Comparison of ENCODE assay signal across 8 mouse cellular contexts in genomic region chr1:167340111-167340787, GRCm38 (mm10). TPM values are rescaled to one million over a fixed set of nuclear protein-coding genes. Genes with fewer than 3 reads are reported as not detected.
DNase-seq lines count a peak whose midpoint lies in the region; ATAC-seq and TF ChIP-seq lines count a peak whose summit lies in the region.

No protein-coding gene starts in this region.

- no peaks in the 10 kb centered on the region for H3K9me3 ChIP-seq in kidney, embryonic 14.5 days (ENCODE audit: control insufficient read depth, low read length)
- H3K9me3 ChIP-seq in MEL (replicated peaks; ENCODE audit: insufficient read depth, low read length), result no peaks in the 10 kb centered on the region
- no peaks in the 10 kb centered on the region for H3K9me3 ChIP-seq in forebrain, embryonic 15.5 days
- H3K9me3 ChIP-seq in liver, embryonic 13.5 days (replicated peaks), result no peaks in the 10 kb centered on the region
- no peaks in the 10 kb centered on the region for H3K9me3 ChIP-seq in stomach, embryonic 14.5 days (ENCODE audit: control insufficient read depth, low read depth, low read length)

- WGBS in kidney, embryonic 14.5 days, result 1% methylated on average over 47 of the region's 47 CpGs
- WGBS in forebrain, embryonic 15.5 days, result 2% methylated on average over 47 of the region's 47 CpGs
- WGBS in liver, embryonic 13.5 days (ENCODE audit: insufficient replicate concordance), result 2% methylated on average over 47 of the region's 47 CpGs
- WGBS in stomach, embryonic 14.5 days, result 3% methylated on average over 47 of the region's 47 CpGs

- TF ChIP-seq CTCF in MEL (IDR thresholded peaks at IDR 0.05 in 2 of 3, conservative IDR thresholded peaks at IDR 0.05 in 1 of 3; ENCODE audit: control insufficient read depth in 1 of 3, insufficient read depth in 1 of 3, low read depth in 2 of 3, low read length in 3 of 3, poor library complexity in 1 of 3, severe bottlenecking in 1 of 3), result no peak

- H3K4me1 ChIP-seq in kidney, embryonic 14.5 days (ENCODE audit: control insufficient read depth, insufficient read depth, low read length), result no peaks in the 10 kb centered on the region
- H3K4me1 ChIP-seq in MEL (ENCODE audit: control insufficient read depth in 1 of 2, insufficient read depth in 2 of 2, low read length in 2 of 2), result peaks cover 3 to 16% of the 10 kb centered on the region in 2 experiments
- peaks cover 12% of the 10 kb centered on the region; the same call in 1 of the 2 replicates for H3K4me1 ChIP-seq in forebrain, embryonic 15.5 days
- H3K4me1 ChIP-seq in liver, embryonic 13.5 days (replicated peaks), result peaks cover 30% of the 10 kb centered on the region
- no peaks in the 10 kb centered on the region for H3K4me1 ChIP-seq in stomach, embryonic 14.5 days (ENCODE audit: control insufficient read depth, insufficient read depth, low read length)

- peak; percentile 73 for ATAC-seq in kidney, embryonic 14.5 days (ENCODE audit: low FRiP score, low TSS enrichment)
- ATAC-seq in forebrain, embryonic 15.5 days (replicated peaks), result peak; percentile 57; the same call in 1 of the 2 replicates
- peak; percentile 79 for ATAC-seq in liver, embryonic 13.5 days (ENCODE audit: low read depth)
- 0 out of 2 replicates have a peak, but pooled peaks have one; percentile 19 for ATAC-seq in stomach, embryonic 14.5 days (ENCODE audit: insufficient number of reproducible peaks, insufficient read depth, low FRiP score, low read depth)
- no peak for ATAC-seq in granulocyte monocyte progenitor cell, adult 5-6 weeks (replicated peaks; ENCODE audit: poor library complexity, severe bottlenecking)

- TF ChIP-seq POLR2A in MEL (IDR thresholded peaks at IDR 0.05; ENCODE audit: control insufficient read depth in 1 of 2, insufficient read depth in 1 of 2, low read depth in 1 of 2, low read length in 2 of 2, poor library complexity in 1 of 2), result peak in 1 of 2 experiments; percentile 54; a peak in 1 of 4 replicates

- H3K4me3 ChIP-seq in kidney, embryonic 14.5 days (ENCODE audit: low read length), result peak overlapping the region; percentile 47
- H3K4me3 ChIP-seq in MEL (ENCODE audit: control insufficient read depth in 1 of 2, insufficient read depth in 1 of 2, low read depth in 2 of 2, low read length in 2 of 2), result peak overlapping the region; percentile 64 to 89
- peak overlapping the region; percentile 46 for H3K4me3 ChIP-seq in forebrain, embryonic 15.5 days
- peak overlapping the region; percentile 66 for H3K4me3 ChIP-seq in liver, embryonic 13.5 days (replicated peaks)
- peak overlapping the region; percentile 43 for H3K4me3 ChIP-seq in stomach, embryonic 14.5 days (ENCODE audit: low read depth, low read length)

- 0 out of 2 replicates have a peak, but pooled peaks cover 4% of the 10 kb centered on the region for H3K27me3 ChIP-seq in kidney, embryonic 14.5 days (ENCODE audit: control insufficient read depth, insufficient read depth, low read length)
- no peaks in the 10 kb centered on the region for H3K27me3 ChIP-seq in MEL (ENCODE audit: control insufficient read depth in 1 of 2, insufficient read depth in 2 of 2, low read length in 2 of 2)
- peaks cover 7% of the 10 kb centered on the region; the same call in 1 of the 2 replicates for H3K27me3 ChIP-seq in forebrain, embryonic 15.5 days
- no peaks in the 10 kb centered on the region for H3K27me3 ChIP-seq in liver, embryonic 13.5 days
- H3K27me3 ChIP-seq in stomach, embryonic 14.5 days (ENCODE audit: control insufficient read depth, insufficient read depth, low read length), result no peaks in the 10 kb centered on the region

- no peak overlapping the region for H3K27ac ChIP-seq in kidney, embryonic 14.5 days (ENCODE audit: low read depth, low read length)
- H3K27ac ChIP-seq in MEL (ENCODE audit: control insufficient read depth, low read depth, low read length), result peak overlapping the region; percentile 88
- no peak overlapping the region; the same call in 1 of the 2 replicates for H3K27ac ChIP-seq in forebrain, embryonic 15.5 days (replicated peaks)
- H3K27ac ChIP-seq in liver, embryonic 13.5 days, result peak overlapping the region; percentile 34
- H3K27ac ChIP-seq in stomach, embryonic 14.5 days (ENCODE audit: low read length), result no peak overlapping the region

- no peaks in the 10 kb centered on the region for H3K36me3 ChIP-seq in kidney, embryonic 14.5 days (ENCODE audit: control insufficient read depth, insufficient read depth, low read length)
- peaks cover 0 to 7% of the 10 kb centered on the region in 2 experiments; a peak in 2 of 4 replicates for H3K36me3 ChIP-seq in MEL (ENCODE audit: control insufficient read depth in 1 of 2, insufficient read depth in 2 of 2, low read length in 2 of 2)
- H3K36me3 ChIP-seq in forebrain, embryonic 15.5 days, result no peaks in the 10 kb centered on the region
- H3K36me3 ChIP-seq in liver, embryonic 13.5 days, result no peaks in the 10 kb centered on the region
- H3K36me3 ChIP-seq in stomach, embryonic 14.5 days (ENCODE audit: control insufficient read depth, insufficient read depth, low read length), result no peaks in the 10 kb centered on the region

- no peak for TF ChIP-seq RAD21 in MEL (IDR thresholded peaks at IDR 0.05; ENCODE audit: low read depth, low read length)

- no peak for TF ChIP-seq EP300 in MEL (IDR thresholded peaks at IDR 0.05; ENCODE audit: low read depth in 1 of 2, low read length in 2 of 2)

- peak overlapping the region; percentile 81 for H3K4me2 ChIP-seq in kidney, embryonic 14.5 days (replicated peaks; ENCODE audit: low read depth, low read length)
- H3K4me2 ChIP-seq in forebrain, embryonic 15.5 days (replicated peaks), result peak overlapping the region; percentile 81
- H3K4me2 ChIP-seq in liver, embryonic 13.5 days, result peak overlapping the region; percentile 94
- H3K4me2 ChIP-seq in stomach, embryonic 14.5 days (replicated peaks; ENCODE audit: low read depth, low read length), result peak overlapping the region; percentile 79

- peak overlapping the region; percentile 59 for H3K9ac ChIP-seq in kidney, embryonic 14.5 days (ENCODE audit: low read depth, low read length)
- H3K9ac ChIP-seq in MEL (ENCODE audit: control insufficient read depth, low read depth, low read length, poor library complexity, severe bottlenecking), result peak overlapping the region; percentile 89
- peak overlapping the region; percentile 51 for H3K9ac ChIP-seq in forebrain, embryonic 15.5 days (replicated peaks)
- H3K9ac ChIP-seq in liver, embryonic 13.5 days, result peak overlapping the region; percentile 78
- H3K9ac ChIP-seq in stomach, embryonic 14.5 days (replicated peaks; ENCODE audit: low read depth, low read length), result peak overlapping the region; percentile 40; the same call in 1 of the 2 replicates

- DNase-seq in kidney, postnatal 10 days, result no peak
- peak; percentile 76 for DNase-seq in MEL (ENCODE audit: low read depth, low spot score)
- no peak for DNase-seq in liver, embryonic 13.5 days
- no peak for DNase-seq in c-Kit-positive CD71-positive TER-119-positive erythroid progenitor cells, embryonic 14.5 days (ENCODE audit: low spot score)

- H3K79me2 ChIP-seq in MEL (ENCODE audit: control insufficient read depth, insufficient read depth, low read length, poor library complexity), result no peaks in the 10 kb centered on the region; the same call in 1 of the 2 replicates

RNA-seq across cellular contexts. Expression of gene Aldh9a1, which starts 9.5 kb away (rescaled TPM):
- polyA plus RNA-seq in kidney, embryonic 14.5 days (2014; fragmentation: Nextera tagmentation; extraction: Ambion mirVana), result 27.8 and 46.6 TPM in 2 replicates
- 14.3 and 16.2 TPM in 2 replicates for total RNA-seq in MEL (2012; rRNA removed)
- polyA plus RNA-seq in MEL (2012; ENCODE audit: insufficient read depth in 1 of 2, insufficient read length in 2 of 2, low read depth in 1 of 2, low replicate concordance in 2 of 2, missing spikeins in 1 of 2), result 10 to 100 TPM in 1 of 2 experiments, not detected in 1; 78.2 TPM
- polyA plus RNA-seq in forebrain, embryonic 15.5 days (2015; fragmentation: Nextera tagmentation; extraction: Ambion mirVana), result 26.4 and 29.5 TPM in 2 replicates
- polyA plus RNA-seq in liver, embryonic 13.5 days (2015; fragmentation: Nextera tagmentation; extraction: Ambion mirVana), result 85.4 and 92.0 TPM in 2 replicates
- polyA plus RNA-seq in stomach, embryonic 14.5 days (2014; fragmentation: Nextera tagmentation; extraction: Ambion mirVana), result 53.2 and 54.2 TPM in 2 replicates
- 67.6 and 85.8 TPM in 2 replicates for total RNA-seq in granulocyte monocyte progenitor cell, adult 5-6 weeks (2014; fragmentation: Nextera tagmentation)
- total RNA-seq in granulocyte monocyte progenitor cell, adult 5-6 weeks (2017), result 49.5 and 56.7 TPM in 2 replicates

RNA-seq across cellular contexts. Expression of gene Tmco1, which starts 32.1 kb away (rescaled TPM):
- polyA plus RNA-seq in kidney, embryonic 14.5 days (2014; fragmentation: Nextera tagmentation; extraction: Ambion mirVana), result 86.5 and 121 TPM in 2 replicates
- total RNA-seq in MEL (2012; rRNA removed), result 126 and 128 TPM in 2 replicates
- polyA plus RNA-seq in MEL (2012; ENCODE audit: insufficient read depth in 1 of 2, insufficient read length in 2 of 2, low read depth in 1 of 2, low replicate concordance in 2 of 2, missing spikeins in 1 of 2), result 100 to 1,000 TPM in 1 of 2 experiments, not detected in 1; 110 TPM
- 68.1 and 69.0 TPM in 2 replicates for polyA plus RNA-seq in forebrain, embryonic 15.5 days (2015; fragmentation: Nextera tagmentation; extraction: Ambion mirVana)
- 69.9 and 84.5 TPM in 2 replicates for polyA plus RNA-seq in liver, embryonic 13.5 days (2015; fragmentation: Nextera tagmentation; extraction: Ambion mirVana)
- polyA plus RNA-seq in stomach, embryonic 14.5 days (2014; fragmentation: Nextera tagmentation; extraction: Ambion mirVana), result 87.1 and 90.2 TPM in 2 replicates
- total RNA-seq in granulocyte monocyte progenitor cell, adult 5-6 weeks (2014; fragmentation: Nextera tagmentation), result 97.6 and 127 TPM in 2 replicates
- 170 and 172 TPM in 2 replicates for total RNA-seq in granulocyte monocyte progenitor cell, adult 5-6 weeks (2017)

RNA-seq across cellular contexts. Expression of gene Mgst3, which starts 53.4 kb away (rescaled TPM):
- 41.6 and 46.7 TPM in 2 replicates for polyA plus RNA-seq in kidney, embryonic 14.5 days (2014; fragmentation: Nextera tagmentation; extraction: Ambion mirVana)
- total RNA-seq in MEL (2012; rRNA removed), result 16.5 and 17.0 TPM in 2 replicates
- 10 to 100 TPM in 1 of 2 experiments, not detected in 1; 33.2 TPM for polyA plus RNA-seq in MEL (2012; ENCODE audit: insufficient read depth in 1 of 2, insufficient read length in 2 of 2, low read depth in 1 of 2, low replicate concordance in 2 of 2, missing spikeins in 1 of 2)
- 95.3 and 98.6 TPM in 2 replicates for polyA plus RNA-seq in forebrain, embryonic 15.5 days (2015; fragmentation: Nextera tagmentation; extraction: Ambion mirVana)
- polyA plus RNA-seq in liver, embryonic 13.5 days (2015; fragmentation: Nextera tagmentation; extraction: Ambion mirVana), result 337 and 409 TPM in 2 replicates
- polyA plus RNA-seq in stomach, embryonic 14.5 days (2014; fragmentation: Nextera tagmentation; extraction: Ambion mirVana), result 144 and 153 TPM in 2 replicates
- 11.8 and 15.4 TPM in 2 replicates for total RNA-seq in granulocyte monocyte progenitor cell, adult 5-6 weeks (2014; fragmentation: Nextera tagmentation)
- total RNA-seq in granulocyte monocyte progenitor cell, adult 5-6 weeks (2017), result 7.6 and 9.1 TPM in 2 replicates

RNA-seq across cellular contexts. Expression of gene Uck2, which starts 55.1 kb away (rescaled TPM):
- 103 and 104 TPM in 2 replicates for polyA plus RNA-seq in kidney, embryonic 14.5 days (2014; fragmentation: Nextera tagmentation; extraction: Ambion mirVana)
- total RNA-seq in MEL (2012; rRNA removed), result 191 and 213 TPM in 2 replicates
- 100 to 1,000 TPM; 290 to 643 TPM for polyA plus RNA-seq in MEL (2012; ENCODE audit: insufficient read depth in 1 of 2, insufficient read length in 2 of 2, low read depth in 1 of 2, low replicate concordance in 2 of 2, missing spikeins in 1 of 2)
- polyA plus RNA-seq in forebrain, embryonic 15.5 days (2015; fragmentation: Nextera tagmentation; extraction: Ambion mirVana), result 64.7 and 68.2 TPM in 2 replicates
- 67.1 and 82.5 TPM in 2 replicates for polyA plus RNA-seq in liver, embryonic 13.5 days (2015; fragmentation: Nextera tagmentation; extraction: Ambion mirVana)
- 86.3 and 90.8 TPM in 2 replicates for polyA plus RNA-seq in stomach, embryonic 14.5 days (2014; fragmentation: Nextera tagmentation; extraction: Ambion mirVana)
- 181 and 224 TPM in 2 replicates for total RNA-seq in granulocyte monocyte progenitor cell, adult 5-6 weeks (2014; fragmentation: Nextera tagmentation)
- total RNA-seq in granulocyte monocyte progenitor cell, adult 5-6 weeks (2017), result 223 and 286 TPM in 2 replicates

Comparison
In these comparisons a context has a peak if more than half of its experiments do, and no peak if none do; other contexts are left out.
1. H3K27ac ChIP-seq: peak in MEL (single experiment) and liver, embryonic 13.5 days (single experiment); none in kidney, embryonic 14.5 days (single experiment), forebrain, embryonic 15.5 days (single experiment) and stomach, embryonic 14.5 days (single experiment).
2. Peak in every context shown above with its lines, with median percentiles within 50 percentile points of each other: H3K4me2 ChIP-seq, H3K4me3 ChIP-seq and H3K9ac ChIP-seq.